Mouse (Mus musculus) duodenum, adult 2 months (tissue): ENCODE results near the gene Pawr. TPM values are rescaled to one million over a fixed set of nuclear protein-coding genes. Genes with fewer than 3 reads are reported as not detected.

Source experiments
- polyA plus RNA-seq: library from polyadenylated mRNA; depleted of rRNA; stranded (reverse); fragments of >200 nt; gene quantifications from 2 replicates; pipeline ENCODE4 v1.2.3, GENCODE M21; 2012; ENCODE audit warnings: low replicate concordance; rRNA removed

Pawr gene
- polyA plus RNA-seq = 14.4 and 40.1 TPM in 2 replicates

GRCm38 (mm10) chr10:108331784-108332561, at the start of gene Pawr:
Gene Pawr, plus strand, starts transcription at chr10:108332121.

Other genes starting within 250 kb of the Pawr start
- gene Ppp1r12a, start 169.9 kb upstream of the Pawr start, polyA plus RNA-seq = 5.2 and 11.1 TPM in 2 replicates